Mouse (Mus musculus) cerebellum, postnatal 14 days (tissue): ENCODE measurements around the gene Gm11146.

Experiments
- DNase-seq, 2 experiments: peaks; one replicate each; pipeline ENCODE4 v3.0.0; 2021; ENCODE audit warnings: mixed read lengths in 2 of 2

The Gm11146 gene

DNA sequence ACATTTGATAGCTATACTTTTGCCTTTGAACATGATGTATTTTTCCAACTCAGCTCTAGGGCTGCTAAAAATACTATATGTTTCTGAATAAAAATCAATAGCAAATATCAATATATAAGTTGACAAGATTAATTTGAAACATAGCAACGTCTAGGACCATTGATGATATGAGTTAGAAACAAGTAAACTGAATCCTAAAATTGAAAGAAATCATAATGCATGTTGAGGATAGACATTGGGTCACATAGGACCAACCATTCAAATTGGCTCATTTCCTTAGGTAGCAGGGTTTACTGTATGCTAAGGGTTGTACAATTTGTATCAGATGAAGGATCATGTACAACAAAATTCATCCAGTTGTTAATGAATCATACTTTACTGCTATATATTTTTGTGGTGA, at the start of gene Gm11146:
Gene Gm11146 (minus strand): TSS at position 101 of the 400 bp plus-strand sequence.
- DNase-seq, result no peak

DNA sequence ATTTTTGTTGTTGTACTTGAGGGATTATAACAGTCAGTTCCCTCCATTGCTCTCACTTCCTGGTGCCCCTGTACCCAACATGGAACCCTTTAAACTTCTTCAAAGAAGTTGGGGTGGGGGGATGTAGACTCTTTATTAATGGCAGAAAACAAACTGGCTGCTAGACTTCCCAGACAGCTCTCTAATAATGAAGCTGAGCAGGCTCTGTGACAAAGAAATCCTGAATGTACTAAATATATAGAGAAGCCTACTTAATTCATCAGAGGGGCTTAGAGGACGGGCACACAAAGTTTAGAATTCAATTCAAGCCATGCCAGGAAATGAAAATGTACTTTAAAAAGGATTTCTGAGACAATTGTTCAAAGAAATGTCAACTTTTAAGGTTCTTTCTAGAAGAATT, 48.7 kb upstream of the Gm11146 start:
- DNase-seq, result no peak

- DNase-seq, result no peak
Measured at GRCm38 (mm10) chr16:77649006-77649405, 47.1 kb upstream of the Gm11146 start.

DNA sequence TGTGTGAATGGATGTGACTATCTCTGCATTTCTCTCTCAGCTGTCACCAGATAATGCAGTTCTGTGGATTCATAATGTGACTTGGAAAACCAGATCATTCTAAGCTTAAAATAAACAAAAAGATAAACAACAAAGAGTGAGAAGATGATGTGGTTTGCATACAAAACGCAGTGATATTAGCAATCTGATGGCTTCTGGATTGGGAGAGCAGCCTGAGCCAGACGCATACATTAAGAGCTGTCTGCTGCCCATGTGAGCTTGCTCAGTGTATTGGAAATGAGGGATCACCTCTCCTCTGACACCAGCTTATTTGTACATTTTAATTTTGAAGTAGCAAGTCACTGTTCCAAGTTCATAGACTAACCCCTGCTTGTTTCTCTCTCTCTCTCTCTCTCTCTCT, 46.3 kb upstream of the Gm11146 start:
- no peak for DNase-seq

DNA sequence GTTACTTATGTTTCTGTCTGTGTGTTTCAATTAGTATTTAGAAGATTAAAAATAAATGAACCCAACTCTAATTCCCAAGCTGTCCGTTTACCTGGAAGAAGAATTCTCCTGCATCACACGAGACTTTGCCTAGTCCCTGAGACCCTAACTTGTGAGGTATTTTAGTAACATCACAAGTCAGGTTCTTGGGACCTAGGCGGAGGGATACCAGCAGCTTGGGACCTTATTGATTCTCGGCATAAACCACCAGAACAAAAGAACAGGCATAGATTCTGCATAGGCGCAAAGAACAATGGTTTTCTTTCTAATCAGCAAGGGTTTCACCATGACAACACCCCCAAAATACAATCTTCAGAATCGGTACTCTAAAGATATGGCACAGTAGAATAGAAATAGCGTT, 44.3 kb upstream of the Gm11146 start:
- DNase-seq, result no peak

DNA sequence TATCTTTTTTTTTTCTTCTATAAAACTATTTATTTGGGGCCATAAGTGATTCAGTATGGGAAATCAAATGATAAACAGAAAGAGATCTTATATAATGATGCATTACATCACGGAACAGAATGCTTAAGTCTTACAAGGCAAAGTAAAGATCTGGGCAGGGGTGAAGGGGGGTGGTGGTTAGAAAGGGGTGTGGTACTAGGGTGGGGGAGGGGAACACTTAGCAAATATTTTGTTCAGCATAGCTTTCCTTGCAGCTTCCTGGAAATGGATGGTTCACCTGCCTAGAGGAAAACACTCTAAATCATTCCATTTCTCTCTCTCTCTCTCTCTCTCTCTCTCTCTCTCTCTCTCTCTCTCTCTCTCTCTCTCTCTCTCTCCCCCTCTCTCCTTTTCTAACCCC, 43.1 kb upstream of the Gm11146 start:
- DNase-seq, result no peak

DNA sequence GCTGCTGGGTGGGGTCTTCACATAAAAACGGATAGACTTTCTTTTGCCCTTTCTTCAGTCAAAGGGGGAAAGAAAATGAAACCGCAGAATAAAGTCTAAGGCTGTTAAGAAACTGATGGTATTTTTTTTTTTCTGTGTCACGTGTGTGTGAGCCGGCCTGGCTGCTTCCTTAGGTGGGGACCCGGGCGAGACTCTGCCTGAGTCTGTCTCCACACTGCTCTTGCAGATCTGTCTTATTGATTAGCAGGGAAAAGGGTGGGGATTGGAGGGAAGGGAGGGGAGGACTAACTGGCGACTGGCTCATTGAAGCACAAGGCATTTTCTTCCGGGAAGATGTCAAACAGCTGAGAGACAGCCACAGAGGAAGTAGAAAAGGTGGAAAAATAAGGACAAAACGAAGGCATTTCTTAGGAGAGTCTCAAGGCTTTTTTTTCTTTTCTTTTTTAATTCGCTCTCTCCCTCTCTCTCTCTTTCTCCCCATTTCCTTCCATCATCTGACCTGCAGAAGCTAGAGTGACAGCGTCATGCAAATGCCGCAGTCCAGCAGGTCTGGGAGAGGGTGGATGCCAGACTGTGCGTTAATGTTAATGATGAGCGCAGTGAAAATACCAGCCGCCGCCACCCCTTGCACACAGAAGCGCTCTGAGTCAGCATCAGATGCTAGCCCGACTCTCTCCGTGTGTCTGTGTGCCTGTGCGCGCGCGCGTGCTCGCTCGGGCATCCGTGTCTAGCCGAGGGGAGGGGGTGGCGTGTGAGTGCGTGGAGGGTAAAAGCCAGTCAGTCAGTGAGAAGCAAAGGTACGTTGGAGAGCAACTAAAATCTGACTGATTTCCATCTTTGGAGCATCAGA, 42.2 kb upstream of the Gm11146 start:
- DNase-seq, result peak; percentile 90 to 93

DNA sequence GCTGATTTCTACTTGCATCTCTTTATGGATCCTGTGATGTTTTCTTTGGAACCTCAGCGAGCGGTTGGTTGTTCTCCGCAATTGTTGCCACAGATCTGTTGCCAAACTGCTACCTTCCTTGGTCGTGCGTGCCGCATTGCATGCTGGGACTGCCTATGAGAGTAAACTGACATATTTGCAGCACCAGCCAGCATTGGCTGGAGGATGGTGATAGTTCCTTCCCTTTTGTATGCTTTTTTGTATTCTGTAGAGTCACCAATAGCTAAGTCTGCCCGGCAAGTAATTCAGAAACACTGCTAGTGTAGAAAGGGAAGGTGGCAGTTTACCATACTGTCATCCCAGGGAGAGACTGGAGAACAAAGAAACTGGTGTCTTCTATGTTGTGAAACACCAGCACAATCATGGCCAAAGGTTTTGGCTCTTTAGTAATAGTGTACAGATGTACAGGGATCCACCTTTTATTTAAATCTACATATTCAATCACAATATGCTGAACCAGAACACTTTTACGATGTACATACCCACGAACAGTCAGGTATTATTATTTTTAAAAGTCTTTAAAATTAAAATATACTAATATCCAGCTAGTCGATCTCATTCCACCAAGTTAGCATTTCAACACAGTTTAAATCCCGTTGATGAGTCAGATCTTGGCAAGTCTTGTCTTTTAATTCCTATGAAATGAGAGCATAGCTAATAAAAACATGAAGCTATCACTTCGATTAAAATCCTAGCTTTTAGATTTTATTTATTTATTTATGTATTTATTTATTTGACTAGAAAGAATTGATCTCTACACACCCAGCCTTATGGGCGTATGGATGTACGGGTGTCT, 41.4 kb upstream of the Gm11146 start:
- peak; percentile 61 to 69 for DNase-seq

DNA sequence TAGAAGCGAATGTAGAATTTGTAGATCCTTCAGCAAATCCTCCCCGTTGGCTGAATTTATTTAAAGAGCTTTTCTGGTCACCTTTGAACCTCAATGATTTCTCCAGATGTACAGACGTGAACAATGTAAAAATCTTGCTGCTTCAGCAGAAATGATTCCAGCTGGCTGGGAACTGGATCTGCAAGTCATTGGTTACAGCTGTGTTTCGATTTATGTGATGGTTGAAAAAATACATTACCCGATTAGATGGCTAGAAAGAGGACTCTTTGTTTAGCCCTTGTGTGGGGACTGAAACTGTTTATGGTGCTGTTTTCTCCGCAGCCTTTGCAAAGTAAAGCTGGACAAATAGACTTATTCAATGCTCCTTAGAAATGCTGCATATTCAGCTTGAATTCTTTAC, 34.6 kb upstream of the Gm11146 start:
- DNase-seq, result no peak

DNA sequence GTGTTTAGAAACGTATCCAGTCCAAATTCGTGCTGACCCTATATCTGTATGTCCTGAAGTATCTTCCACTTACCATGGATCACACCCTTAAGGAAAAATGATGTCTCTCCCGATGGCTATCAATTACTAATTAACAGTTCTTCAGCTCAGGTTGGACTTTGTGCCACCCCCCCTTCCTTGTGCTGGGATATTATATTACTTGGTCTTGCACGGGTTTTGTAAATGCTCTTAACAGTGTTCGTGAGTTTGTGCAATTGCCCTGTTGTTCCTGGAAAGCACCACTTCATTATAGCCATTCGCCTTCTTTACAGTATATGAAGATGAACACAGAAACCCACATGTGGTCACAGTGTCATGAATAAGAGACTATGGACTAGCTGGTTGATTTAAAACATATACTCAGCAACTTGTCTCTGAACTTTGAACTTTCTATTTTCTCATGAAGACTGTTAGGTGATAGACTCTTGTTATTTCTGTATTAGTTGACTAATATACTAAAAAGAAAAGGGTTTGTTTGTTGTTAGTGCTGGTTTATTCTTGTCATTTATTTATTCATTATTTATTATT, 30.5 kb upstream of the Gm11146 start:
- DNase-seq, result no peak

GRCm38 (mm10) chr16:77622681-77623080, 20.8 kb upstream of the Gm11146 start:
- DNase-seq, result no peak

- no peak for DNase-seq
Measured at GRCm38 (mm10) chr16:77602581-77602980, 687 bp upstream of the Gm11146 start.

DNA sequence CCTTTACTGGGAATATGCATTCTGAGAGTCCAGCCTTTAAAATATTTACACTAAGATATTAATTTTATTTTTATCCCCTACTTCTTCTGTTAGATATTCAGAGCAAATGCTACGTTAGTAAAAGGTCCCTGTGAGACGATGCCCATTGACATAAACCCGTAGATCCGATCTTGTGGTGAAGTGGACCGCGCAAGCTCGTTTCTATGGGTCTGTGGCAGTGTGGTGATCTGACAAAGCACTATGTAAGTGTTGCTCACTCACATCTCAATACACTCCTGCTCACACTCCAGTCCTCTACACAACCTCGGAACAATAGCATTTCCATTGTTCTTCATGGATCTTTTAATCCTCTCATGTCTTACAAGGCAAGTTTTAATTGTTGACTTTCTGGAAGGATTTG, 3.1 kb downstream of the Gm11146 start:
- DNase-seq, result peak in 1 of 2 experiments; percentile 7

- peak; percentile 61 to 72 for DNase-seq
Measured at GRCm38 (mm10) chr16:77596556-77596955, 5.3 kb downstream of the Gm11146 start.

GRCm38 (mm10) chr16:77595661-77596060, 6.2 kb downstream of the Gm11146 start:
- DNase-seq, result peak in 1 of 2 experiments; percentile 31

DNA sequence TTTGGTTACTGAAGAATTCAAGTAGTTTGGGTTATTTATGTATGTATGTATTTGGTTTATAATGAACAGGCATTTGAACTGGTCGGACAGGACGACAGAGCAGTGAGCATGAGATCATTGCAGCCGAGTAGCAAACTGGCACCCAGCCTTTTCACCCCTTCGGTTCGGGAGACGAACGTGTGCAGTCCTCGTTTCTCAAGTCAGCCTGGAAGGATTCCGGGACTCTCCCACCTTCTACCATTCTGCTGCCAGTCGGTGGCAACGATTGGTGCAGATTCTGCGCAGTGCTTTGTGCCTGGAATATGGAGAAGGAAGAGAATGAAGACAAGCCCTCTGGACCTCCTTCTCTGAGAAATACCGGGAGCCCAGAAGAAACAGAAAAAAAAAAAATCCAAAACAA, 7.3 kb downstream of the Gm11146 start:
- peak; percentile 95 to 96 for DNase-seq

- peak; percentile 90 to 92 for DNase-seq
Measured at GRCm38 (mm10) chr16:77593828-77594421, 8.0 kb downstream of the Gm11146 start.

- DNase-seq, result peak; percentile 25 to 47
Measured at GRCm38 (mm10) chr16:77592986-77593385, 8.9 kb downstream of the Gm11146 start.

DNA sequence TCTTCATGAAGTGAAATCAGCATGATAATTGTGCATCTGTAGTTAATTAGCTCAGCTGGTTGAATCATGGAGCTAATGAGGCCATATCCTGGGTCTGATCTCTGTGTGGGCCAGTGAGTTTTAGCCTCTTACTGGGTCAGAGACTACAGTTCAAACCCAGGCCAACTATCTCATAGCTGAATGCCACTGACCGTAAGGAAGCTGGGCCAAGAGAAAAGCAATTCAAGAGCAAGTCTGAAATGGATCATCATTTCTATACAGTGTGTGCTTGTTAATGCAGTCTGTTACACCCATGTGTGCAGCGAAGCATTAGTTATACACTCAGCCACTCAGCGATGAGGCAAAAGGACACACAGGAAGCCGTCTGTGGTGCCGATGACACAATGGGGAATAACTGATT, 28.9 kb downstream of the Gm11146 start:
- DNase-seq, result no peak

GRCm38 (mm10) chr16:77569457-77569856, 32.4 kb downstream of the Gm11146 start:
- DNase-seq, result no peak

DNA sequence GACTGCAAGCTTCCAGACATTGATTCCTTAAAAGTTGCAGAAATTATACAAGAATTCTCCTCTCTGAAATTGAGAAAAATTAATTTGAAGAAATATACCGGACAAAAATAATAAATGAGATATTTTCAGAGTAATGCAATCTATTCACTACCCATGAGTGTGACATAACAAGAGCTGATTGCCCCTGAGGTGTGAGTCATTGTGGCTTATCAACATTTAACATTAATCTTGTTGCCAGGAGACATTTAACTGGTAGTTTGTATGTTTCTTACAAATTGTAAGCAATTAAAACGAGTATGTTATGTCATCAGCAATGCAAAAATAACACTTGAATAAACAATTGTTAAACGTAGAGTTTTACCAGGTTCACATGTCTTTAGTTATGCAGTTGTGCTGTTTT, 33.5 kb downstream of the Gm11146 start:
- DNase-seq, result no peak

DNA sequence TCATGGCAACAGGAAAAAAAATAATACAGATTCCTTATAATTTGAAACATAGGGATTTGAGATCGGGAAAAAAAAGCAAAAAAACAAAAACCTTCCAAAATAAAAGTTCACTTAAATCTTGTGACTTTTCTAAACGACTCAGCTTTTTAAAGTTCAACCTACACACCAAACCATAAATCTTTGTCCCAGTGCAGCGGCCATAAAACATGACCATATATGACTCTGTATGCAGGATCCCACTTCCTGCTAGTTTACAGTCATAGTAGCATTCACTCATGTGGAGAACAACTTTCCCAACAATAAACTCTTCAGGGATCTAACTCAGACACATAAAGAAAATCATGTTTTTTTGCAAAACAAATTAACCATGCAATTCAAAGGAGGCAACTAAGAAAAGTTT, 39.0 kb downstream of the Gm11146 start:
- DNase-seq, result no peak

DNA sequence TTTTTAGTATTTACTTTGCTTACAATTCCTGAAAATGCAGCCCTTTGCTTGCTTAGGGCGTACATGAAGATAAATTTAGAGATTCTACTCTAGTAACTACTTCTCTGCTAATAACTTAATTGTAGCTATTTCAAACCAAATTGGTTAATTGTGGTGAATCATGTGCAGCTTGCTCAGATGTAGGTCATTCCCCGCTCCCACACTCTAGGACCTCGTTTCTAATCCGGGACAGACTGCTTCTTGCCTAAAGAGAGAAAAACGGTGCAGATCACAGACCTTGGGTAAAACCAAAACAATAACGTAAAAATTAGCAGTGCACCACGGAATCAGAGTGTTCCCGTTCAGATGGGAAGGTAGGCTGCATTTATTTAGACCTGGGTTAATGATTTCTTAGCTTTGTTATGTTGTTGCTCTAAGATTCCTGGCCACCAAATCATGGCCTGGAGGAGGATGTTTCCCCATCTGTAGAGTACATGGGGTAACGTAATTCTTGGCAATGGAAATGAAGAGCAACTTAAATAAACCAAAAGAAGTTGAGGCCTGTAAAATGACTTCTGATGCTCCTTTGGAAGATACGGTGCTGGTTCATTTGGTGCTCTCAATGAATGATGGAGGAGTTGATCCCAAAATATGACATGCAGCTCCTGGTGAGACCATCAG, 45.3 kb downstream of the Gm11146 start:
- DNase-seq, result no peak
